Mouse (Mus musculus): ENCODE results near the gene Foxn1. TPM values are rescaled to one million over a fixed set of nuclear protein-coding genes. Genes with fewer than 3 reads are reported as not detected.

Foxn1 gene
- total RNA-seq, 1 experiment = not detected

DNA sequence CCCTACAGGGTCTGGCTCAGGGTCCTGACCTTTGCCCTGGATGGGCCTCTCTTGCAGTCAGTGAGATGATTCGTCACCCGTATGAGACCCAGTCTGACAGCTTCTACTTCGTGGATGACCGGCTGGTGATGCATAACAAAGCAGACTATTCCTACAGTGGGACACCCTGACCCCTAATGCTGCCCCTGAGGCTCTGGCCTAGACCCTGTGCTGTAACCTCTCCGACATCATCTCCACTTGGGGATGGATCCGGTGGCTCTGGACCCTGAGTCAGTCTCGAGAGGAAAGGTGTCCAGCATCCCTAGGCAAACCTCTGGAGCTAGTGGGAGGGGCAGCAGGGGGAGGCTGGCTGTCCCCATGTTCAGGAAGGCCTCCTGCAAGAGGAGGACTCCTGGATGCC, 37.9 kb downstream of the Foxn1 start:
- no peak overlapping the region for H3K4me3 ChIP-seq (ENCODE audit: insufficient read depth in 1 of 2, low read depth in 1 of 2, low read length in 2 of 2, poor library complexity in 1 of 2, severe bottlenecking in 1 of 2)
- H3K27ac ChIP-seq (ENCODE audit: insufficient read depth, low read depth, low read length, poor library complexity, severe bottlenecking) = no peak overlapping the region
- no peak for DNase-seq (ENCODE audit: low read depth, low spot score)
- no peaks in the 10 kb centered on the region for H3K9me3 ChIP-seq (ENCODE audit: control insufficient read depth, insufficient read depth, low read depth, low read length)
- TF ChIP-seq CHD2 (IDR thresholded peaks at IDR 0.05; ENCODE audit: low read depth, low read length) (no peak), HCFC1 (IDR thresholded peaks at IDR 0.05; ENCODE audit: borderline replicate concordance, insufficient read depth, low read length) (no peak)
- H3K36me3 ChIP-seq (ENCODE audit: control insufficient read depth, insufficient read depth, low read length, poor library complexity, severe bottlenecking) = peaks cover 3% of the 10 kb centered on the region; the same call in 1 of the 2 replicates
- in situ Hi-C loops (cut with MboI; ENCODE audit: low sequenced_read_pairs in 2 of 2, unreplicated experiment in 2 of 2) = no loop called here
- H3K4me1 ChIP-seq (ENCODE audit: control insufficient read depth in 2 of 2, insufficient read depth in 2 of 2, low read length in 2 of 2, poor library complexity in 1 of 2) = peaks cover 2 to 26% of the 10 kb centered on the region in 2 experiments
- no peak overlapping the region for H3K9ac ChIP-seq (ENCODE audit: insufficient read depth, low read depth, low read length, poor library complexity, severe bottlenecking)

DNA sequence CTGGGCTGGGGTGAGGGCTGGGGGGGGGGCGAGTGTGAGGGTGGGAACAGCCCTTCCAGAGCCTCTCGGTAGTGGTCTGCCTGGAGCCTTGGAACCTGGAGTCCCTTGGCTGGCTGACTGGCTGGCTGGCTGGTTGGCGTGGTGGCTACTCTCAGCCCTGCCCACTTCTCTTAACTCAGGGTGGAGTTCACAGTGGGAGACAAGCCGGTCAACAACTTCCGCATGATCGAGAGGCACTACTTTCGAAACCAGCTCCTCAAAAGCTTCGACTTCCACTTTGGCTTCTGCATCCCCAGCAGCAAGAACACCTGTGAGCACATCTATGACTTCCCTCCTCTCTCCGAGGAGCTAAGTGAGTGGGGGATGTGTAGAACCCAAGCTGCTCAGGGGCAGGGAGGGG, 38.5 kb downstream of the Foxn1 start:
- Histone ChIP-seq H3K4me1 (ENCODE audit: control insufficient read depth in 2 of 2, insufficient read depth in 2 of 2, low read length in 2 of 2, poor library complexity in 1 of 2) (peaks cover 2 to 25% of the 10 kb centered on the region in 2 experiments), H3K36me3 (ENCODE audit: control insufficient read depth, insufficient read depth, low read length, poor library complexity, severe bottlenecking) (peaks cover 3% of the 10 kb centered on the region; the same call in 1 of the 2 replicates), H3K9me3 (ENCODE audit: control insufficient read depth, insufficient read depth, low read depth, low read length) (no peaks in the 10 kb centered on the region), H3K4me3 (ENCODE audit: insufficient read depth in 1 of 2, low read depth in 1 of 2, low read length in 2 of 2, poor library complexity in 1 of 2, severe bottlenecking in 1 of 2) (peak overlapping the region; percentile 18 to 45; a peak in 3 of 4 replicates), H3K9ac (ENCODE audit: insufficient read depth, low read depth, low read length, poor library complexity, severe bottlenecking) (no peak overlapping the region), H3K27ac (ENCODE audit: insufficient read depth, low read depth, low read length, poor library complexity, severe bottlenecking) (no peak overlapping the region)
- in situ Hi-C loops (cut with MboI; ENCODE audit: low sequenced_read_pairs in 2 of 2, unreplicated experiment in 2 of 2) = no loop called here
- no peak for DNase-seq (ENCODE audit: low read depth, low spot score)
- no peak for TF ChIP-seq ZNF384 (IDR thresholded peaks at IDR 0.05; ENCODE audit: low read depth, low read length)
- no peak for TF ChIP-seq MAFK (IDR thresholded peaks at IDR 0.05; ENCODE audit: insufficient read depth, low read depth, low read length)
- TF ChIP-seq ZC3H11A (IDR thresholded peaks at IDR 0.05; ENCODE audit: borderline replicate concordance, low read depth, low read length) = no peak
- TF ChIP-seq HCFC1 (IDR thresholded peaks at IDR 0.05; ENCODE audit: borderline replicate concordance, insufficient read depth, low read length) = no peak
- TF ChIP-seq CHD2 (IDR thresholded peaks at IDR 0.05; ENCODE audit: low read depth, low read length) = no peak

DNA sequence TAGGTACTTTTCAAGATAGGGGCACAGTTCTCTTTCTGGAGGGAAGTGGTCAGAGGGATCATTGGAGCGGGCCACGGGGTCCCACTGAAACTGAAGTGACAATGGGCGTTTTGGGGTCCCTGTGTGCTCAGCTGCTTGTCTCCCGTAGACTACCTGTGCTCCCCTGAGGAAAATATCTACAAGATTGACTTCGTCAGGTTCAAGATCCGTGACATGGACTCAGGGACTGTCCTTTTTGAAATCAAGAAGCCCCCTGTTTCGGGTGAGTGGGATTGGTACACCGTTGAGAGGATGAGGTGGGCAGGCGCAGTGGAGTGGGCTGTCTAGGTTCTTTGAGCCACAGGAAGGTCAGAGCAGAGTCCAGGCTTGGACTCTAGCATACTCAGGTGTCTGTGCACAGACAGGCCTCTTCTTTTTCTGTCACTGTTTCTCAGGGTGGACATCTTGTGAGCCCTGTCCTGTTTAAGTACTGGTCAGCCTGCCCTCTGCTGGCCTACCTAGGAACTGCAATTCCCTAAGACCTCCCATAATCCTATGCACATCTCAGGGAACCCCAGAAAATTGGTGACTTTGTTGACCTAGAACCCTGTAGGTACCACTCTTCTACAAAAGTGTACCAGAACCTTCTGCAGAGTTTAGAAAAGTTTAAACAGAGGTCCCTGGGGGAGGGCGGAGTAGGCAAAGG, 39.1 kb downstream of the Foxn1 start:
- Histone ChIP-seq H3K4me3 (ENCODE audit: insufficient read depth in 1 of 2, low read depth in 1 of 2, low read length in 2 of 2, poor library complexity in 1 of 2, severe bottlenecking in 1 of 2) (peak overlapping the region; percentile 18 to 45), H3K9ac (ENCODE audit: insufficient read depth, low read depth, low read length, poor library complexity, severe bottlenecking) (no peak overlapping the region), H3K27ac (ENCODE audit: insufficient read depth, low read depth, low read length, poor library complexity, severe bottlenecking) (no peak overlapping the region), H3K9me3 (ENCODE audit: control insufficient read depth, insufficient read depth, low read depth, low read length) (no peaks in the 10 kb centered on the region), H3K4me1 (ENCODE audit: control insufficient read depth in 2 of 2, insufficient read depth in 2 of 2, low read length in 2 of 2, poor library complexity in 1 of 2) (peaks cover 2 to 23% of the 10 kb centered on the region in 2 experiments), H3K36me3 (ENCODE audit: control insufficient read depth, insufficient read depth, low read length, poor library complexity, severe bottlenecking) (peaks cover 5% of the 10 kb centered on the region; the same call in 1 of the 2 replicates)
- in situ Hi-C loops (cut with MboI; ENCODE audit: low sequenced_read_pairs in 2 of 2, unreplicated experiment in 2 of 2) = no loop called here
- DNase-seq (ENCODE audit: low read depth, low spot score) = peak; percentile 71
- TF ChIP-seq ZC3H11A (IDR thresholded peaks at IDR 0.05; ENCODE audit: borderline replicate concordance, low read depth, low read length) (0 out of 2 replicates have a peak, but pooled peaks have one; percentile 13), MAFK (IDR thresholded peaks at IDR 0.05; ENCODE audit: insufficient read depth, low read depth, low read length) (no peak), HCFC1 (IDR thresholded peaks at IDR 0.05; ENCODE audit: borderline replicate concordance, insufficient read depth, low read length) (no peak), ZNF384 (IDR thresholded peaks at IDR 0.05; ENCODE audit: low read depth, low read length) (no peak), CHD2 (IDR thresholded peaks at IDR 0.05; ENCODE audit: low read depth, low read length) (no peak)

DNA sequence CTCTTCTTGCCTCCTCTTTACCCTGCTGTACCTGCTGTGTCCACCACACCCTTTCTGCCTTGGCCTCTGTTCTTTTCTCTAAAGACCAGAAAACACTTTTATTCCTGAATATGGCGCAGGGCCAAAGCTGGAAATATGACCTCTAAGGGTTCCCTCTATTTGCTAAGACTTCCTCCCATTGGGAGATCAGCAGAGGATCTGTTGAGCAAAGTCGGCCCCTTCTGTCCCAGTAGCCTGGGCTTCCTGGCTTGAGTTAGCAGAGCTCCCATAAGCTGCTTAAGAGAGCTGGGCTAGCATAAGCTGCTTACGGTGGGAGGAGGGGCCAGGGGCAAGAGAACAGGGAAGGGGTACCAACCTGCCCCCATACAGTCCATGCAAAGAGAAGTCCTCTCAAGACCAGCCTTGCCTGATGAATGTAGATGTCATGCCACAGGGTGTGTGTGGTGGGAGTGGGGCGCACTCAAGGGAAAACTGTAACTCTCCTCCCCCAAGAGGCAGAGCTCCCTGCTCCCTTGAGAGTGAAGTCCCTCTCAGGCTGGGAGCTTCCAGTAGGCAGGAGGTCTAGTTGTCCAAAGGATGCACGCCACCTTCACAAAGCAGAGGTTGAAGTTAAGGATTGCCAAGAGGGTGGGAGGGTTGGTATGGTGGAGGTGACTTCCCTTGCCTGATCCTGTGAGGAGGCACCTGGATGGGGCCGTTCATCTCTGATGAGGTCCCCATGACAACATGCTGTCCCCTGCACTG, 39.9 kb downstream of the Foxn1 start:
- Histone ChIP-seq H3K27ac (ENCODE audit: insufficient read depth, low read depth, low read length, poor library complexity, severe bottlenecking) (no peak overlapping the region), H3K36me3 (ENCODE audit: control insufficient read depth, insufficient read depth, low read length, poor library complexity, severe bottlenecking) (peaks cover 5% of the 10 kb centered on the region; the same call in 1 of the 2 replicates), H3K4me1 (ENCODE audit: control insufficient read depth in 2 of 2, insufficient read depth in 2 of 2, low read length in 2 of 2, poor library complexity in 1 of 2) (peaks cover 2 to 23% of the 10 kb centered on the region in 2 experiments; a peak in 3 of 4 replicates), H3K4me3 (ENCODE audit: insufficient read depth in 1 of 2, low read depth in 1 of 2, low read length in 2 of 2, poor library complexity in 1 of 2, severe bottlenecking in 1 of 2) (no peak overlapping the region), H3K9me3 (ENCODE audit: control insufficient read depth, insufficient read depth, low read depth, low read length) (no peaks in the 10 kb centered on the region), H3K9ac (ENCODE audit: insufficient read depth, low read depth, low read length, poor library complexity, severe bottlenecking) (no peak overlapping the region)
- DNase-seq (ENCODE audit: low read depth, low spot score) = no peak
- no peak for TF ChIP-seq HCFC1 (IDR thresholded peaks at IDR 0.05; ENCODE audit: borderline replicate concordance, insufficient read depth, low read length)
- TF ChIP-seq ZNF384 (IDR thresholded peaks at IDR 0.05; ENCODE audit: low read depth, low read length) = no peak
- no peak for TF ChIP-seq ZC3H11A (IDR thresholded peaks at IDR 0.05; ENCODE audit: borderline replicate concordance, low read depth, low read length)
- no peak for TF ChIP-seq CHD2 (IDR thresholded peaks at IDR 0.05; ENCODE audit: low read depth, low read length)
- no peak for TF ChIP-seq MAFK (IDR thresholded peaks at IDR 0.05; ENCODE audit: insufficient read depth, low read depth, low read length)
- in situ Hi-C loops (cut with MboI; ENCODE audit: low sequenced_read_pairs in 2 of 2, unreplicated experiment in 2 of 2) = no loop called here

Data from ES-E14 (cell line).